Mouse (Mus musculus) inflammation-experienced regulatory T-cells (primary cell): Measurements from ENCODE around the gene Marveld3. TPM values are rescaled to one million over a fixed set of nuclear protein-coding genes. Genes with fewer than 3 reads are reported as not detected.

Source experiments
- polyA plus RNA-seq, 2 experiments: library from polyadenylated mRNA; unstranded; fragments of 100-300 nt; shearing (Covaris generic); gene quantifications; one replicate each; pipeline ENCODE4 v1.2.1; 2017

Gene Marveld3
- polyA plus RNA-seq = 1 to 10 TPM in 1 of 2 experiments, under 1 TPM in 1; 0.20 to 1.8 TPM

DNA sequence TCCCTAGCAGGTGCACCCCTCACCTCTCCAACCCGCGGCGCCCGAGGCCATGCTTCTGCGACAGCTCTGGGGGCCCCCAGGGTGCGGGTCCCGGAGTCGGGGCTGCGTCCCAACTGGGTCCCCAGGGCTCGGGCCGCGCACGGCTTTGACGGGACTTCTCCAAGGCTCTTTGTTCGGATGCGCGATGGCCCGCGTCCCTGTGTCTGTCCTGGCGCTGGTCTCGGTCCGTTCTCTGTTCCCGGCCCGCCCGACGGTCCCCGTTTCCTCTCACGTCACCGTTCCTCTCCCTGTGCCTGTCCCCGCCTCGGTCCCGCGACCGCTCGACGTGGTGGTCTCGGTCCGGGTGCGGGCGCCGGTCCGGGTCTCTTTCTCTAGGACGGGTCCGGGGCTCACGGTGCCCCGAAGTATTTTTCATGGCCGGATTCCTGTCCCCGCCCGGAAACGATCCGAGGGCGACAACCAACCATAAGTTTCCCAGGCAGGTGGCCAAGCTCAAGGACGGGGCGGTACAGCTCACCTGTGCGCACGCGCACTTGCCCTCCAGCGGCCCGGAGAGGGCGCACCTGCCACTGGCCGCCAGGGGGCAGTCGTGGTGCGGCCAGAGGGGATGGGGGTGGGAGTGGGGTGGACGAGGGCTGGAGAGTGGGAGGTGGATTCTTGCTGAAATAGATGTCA is at the start of gene Marveld3:
Marveld3 (minus strand) TSS at position 511 of the 675 bp plus-strand sequence.

DNA sequence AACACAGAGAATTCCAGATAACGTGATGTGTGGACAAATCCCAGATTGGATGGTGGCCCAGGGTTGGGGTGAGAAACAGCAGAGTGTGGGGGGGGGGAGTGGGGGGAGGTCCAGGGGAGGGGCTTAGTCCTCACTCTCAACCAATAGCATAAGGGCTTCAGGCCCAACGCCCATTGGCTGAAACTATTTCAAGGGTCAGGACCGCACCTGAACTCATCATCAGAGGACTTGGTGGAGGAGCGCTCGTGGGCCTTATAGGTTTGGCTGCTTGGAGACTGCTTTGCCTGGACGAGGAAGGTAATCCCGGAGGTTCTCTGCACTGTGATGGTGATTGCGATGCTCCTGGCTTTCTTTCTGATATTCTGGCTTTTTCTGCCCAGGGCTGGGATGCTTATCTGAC is 28.2 kb upstream of the Marveld3 start, which contains the start of gene Tat:
Tat (plus strand) TSS at position 214 of the 400 bp plus-strand sequence.

Other genes with a start within 250 kb of the Marveld3 start
- 1 to 10 TPM; 2.8 to 2.9 TPM for gene Atxn1l, start 224.5 kb downstream of the Marveld3 start, polyA plus RNA-seq
- 10 to 100 TPM; 45.0 to 46.3 TPM for gene Ap1g1, start 183.6 kb downstream of the Marveld3 start, polyA plus RNA-seq
- gene Phlpp2, start 93.7 kb downstream of the Marveld3 start, polyA plus RNA-seq = under 1 TPM; 0.54 to 0.77 TPM
- gene Tat, start 28.2 kb upstream of the Marveld3 start, polyA plus RNA-seq = not detected
- under 1 TPM in 1 of 2 experiments, not detected in 1; 0.48 TPM for gene Chst4, start 77.5 kb upstream of the Marveld3 start, polyA plus RNA-seq
- 1 to 10 TPM; 3.1 to 4.4 TPM for gene Zfp612, start 117.5 kb upstream of the Marveld3 start, polyA plus RNA-seq
- gene Gm21964, start 139.0 kb upstream of the Marveld3 start, polyA plus RNA-seq = under 1 TPM in 1 of 2 experiments, not detected in 1; 0.11 TPM
- not detected for gene Gm17720, start 140.6 kb upstream of the Marveld3 start, polyA plus RNA-seq
- gene Calb2, start 206.0 kb upstream of the Marveld3 start, polyA plus RNA-seq = not detected